Mouse (Mus musculus) MEL (cell line): ENCODE results near the gene Spcs2.

Source experiments
- CTCF ChIP-seq, 3 experiments: IDR thresholded peaks in 2 of 3; conservative IDR thresholded peaks in 1 of 3; 2 replicates each; pipeline ENCODE4 v1.5.1; 2011 to 2012; ENCODE audit warnings: low read length in 3 of 3, low read depth in 2 of 3, mild to moderate bottlenecking in 2 of 3, improper control_type of control experiment in 1 of 3, inconsistent platforms in 1 of 3, mixed read lengths in 1 of 3, moderate library complexity in 1 of 3; ENCODE audit not compliant: control insufficient read depth in 1 of 3, insufficient read depth in 1 of 3, poor library complexity in 1 of 3, severe bottlenecking in 1 of 3
- EP300 ChIP-seq, 2 experiments: IDR thresholded peaks; 2 replicates each; pipeline ENCODE4 v1.6.1; 2011; ENCODE audit warnings: improper control_type of control experiment in 2 of 2, low read length in 2 of 2, low read depth in 1 of 2, mild to moderate bottlenecking in 1 of 2
- GABPA ChIP-seq: IDR thresholded peaks from 2 replicates; pipeline ENCODE4 v1.6.1; 2012; ENCODE audit warnings: low read depth, mild to moderate bottlenecking, inconsistent platforms, low read length, improper control_type of control experiment, moderate library complexity
- GATA1 ChIP-seq: IDR thresholded peaks from 2 replicates; pipeline ENCODE4 v1.6.1; 2011; ENCODE audit warnings: low read depth, low read length, improper control_type of control experiment
- MAFK ChIP-seq: IDR thresholded peaks from 2 replicates; pipeline ENCODE4 v1.6.1; 2011; ENCODE audit warnings: low read depth, mild to moderate bottlenecking, low read length, improper control_type of control experiment, borderline replicate concordance
- MAX ChIP-seq: IDR thresholded peaks from 2 replicates; pipeline ENCODE4 v1.6.1; 2011; ENCODE audit warnings: low read length, improper control_type of control experiment
- POLR2A ChIP-seq, 2 experiments: IDR thresholded peaks; 2 replicates each; pipeline ENCODE4 v1.6.1; 2011 to 2012; ENCODE audit warnings: low read length in 2 of 2, mild to moderate bottlenecking in 2 of 2, control low read depth in 1 of 2, improper control_type of control experiment in 1 of 2, low read depth in 1 of 2, moderate library complexity in 1 of 2; ENCODE audit not compliant: control insufficient read depth in 1 of 2, insufficient read depth in 1 of 2, poor library complexity in 1 of 2
- UBTF ChIP-seq: IDR thresholded peaks from 2 replicates; pipeline ENCODE4 v1.6.1; 2012; ENCODE audit warnings: low read depth, mild to moderate bottlenecking, inconsistent platforms, low read length, improper control_type of control experiment, moderate library complexity, borderline replicate concordance; ENCODE audit not compliant: insufficient read depth
- ZC3H11A ChIP-seq: IDR thresholded peaks from 2 replicates; pipeline ENCODE4 v1.6.1; 2012; ENCODE audit warnings: low read depth, mild to moderate bottlenecking, inconsistent platforms, low read length, improper control_type of control experiment

DNA sequence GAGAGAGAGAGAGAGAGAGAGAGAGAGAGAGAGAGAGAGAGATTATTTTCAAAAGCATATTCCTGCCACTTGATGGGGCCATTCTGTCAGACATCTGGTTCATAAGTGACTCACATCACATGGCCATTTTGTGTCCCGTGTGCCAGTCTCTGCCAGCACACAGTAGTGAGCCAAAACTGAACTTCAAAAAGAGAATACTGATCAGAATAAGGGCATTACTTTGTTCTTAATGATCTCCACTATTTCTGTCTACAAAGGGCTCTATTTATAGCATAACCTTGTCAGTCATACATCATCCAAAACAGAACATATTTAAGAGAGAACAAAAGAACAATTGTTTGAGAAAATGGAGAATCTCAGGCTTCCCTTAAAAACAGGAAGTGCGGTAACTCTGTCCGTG, 28.2 kb upstream of the Spcs2 start:
- TF ChIP-seq CTCF (IDR thresholded peaks at IDR 0.05 in 2 of 3, conservative IDR thresholded peaks at IDR 0.05 in 1 of 3; ENCODE audit: control insufficient read depth in 1 of 3, insufficient read depth in 1 of 3, low read depth in 2 of 3, low read length in 3 of 3, poor library complexity in 1 of 3, severe bottlenecking in 1 of 3), result peak in 1 of 3 experiments; percentile 17; a peak in 1 of 6 replicates
- no peak for TF ChIP-seq GABPA
- TF ChIP-seq MAFK, result no peak
- no peak for TF ChIP-seq EP300 (IDR thresholded peaks at IDR 0.05; ENCODE audit: low read depth in 1 of 2, low read length in 2 of 2)
- TF ChIP-seq POLR2A (IDR thresholded peaks at IDR 0.05; ENCODE audit: control insufficient read depth in 1 of 2, insufficient read depth in 1 of 2, low read depth in 1 of 2, low read length in 2 of 2, poor library complexity in 1 of 2), result no peak
- 0 out of 2 replicates have a peak, but pooled peaks have one; percentile 15 for TF ChIP-seq ZC3H11A
- no peak for TF ChIP-seq MAX
- no peak for TF ChIP-seq UBTF
- no peak for TF ChIP-seq GATA1
